Mouse (Mus musculus): Measurements from ENCODE around the gene Ppan. TPM values are rescaled to one million over a fixed set of nuclear protein-coding genes. Genes with fewer than 3 reads are reported as not detected.

Gene Ppan
- polyA plus RNA-seq, 1 experiment from 2014 or later = 32.4 TPM

- WGBS (ENCODE audit: insufficient replicate concordance) = 65% methylated on average over 5 of the region's 5 CpGs
- TF ChIP-seq CTCF (IDR thresholded peaks at IDR 0.05; ENCODE audit: low read depth) (no peak), EP300 (IDR thresholded peaks at IDR 0.05; ENCODE audit: low read depth) (no peak)
- peaks cover 69% of the 10 kb centered on the region for H3K36me3 ChIP-seq (replicated peaks; ENCODE audit: insufficient read depth, low read length)
- no peak overlapping the region for H3K4me3 ChIP-seq (ENCODE audit: low read depth, low read length)
- no peaks in the 10 kb centered on the region for H3K9me3 ChIP-seq (ENCODE audit: low read length)
- ATAC-seq (no peak), DNase-seq (no peak)
- H3K27ac ChIP-seq (ENCODE audit: low read depth) = no peak overlapping the region
- H3K4me1 ChIP-seq (ENCODE audit: insufficient read depth) = peaks cover 16% of the 10 kb centered on the region
- no peaks in the 10 kb centered on the region for H3K27me3 ChIP-seq (ENCODE audit: insufficient read depth, low read length)
- H3K4me2 ChIP-seq (ENCODE audit: low read depth, low read length) = no peak overlapping the region
- H3K9ac ChIP-seq (replicated peaks) = no peak overlapping the region
These were observed 5.1 kb downstream of the Ppan start for GRCm38 (mm10) chr9:20893069-20893468.

- Histone ChIP-seq H3K36me3 (replicated peaks; ENCODE audit: insufficient read depth, low read length) (peaks cover 69% of the 10 kb centered on the region), H3K9me3 (ENCODE audit: low read length) (no peaks in the 10 kb centered on the region), H3K4me2 (ENCODE audit: low read depth, low read length) (no peak overlapping the region), H3K4me1 (ENCODE audit: insufficient read depth) (peaks cover 16% of the 10 kb centered on the region), H3K9ac (replicated peaks) (no peak overlapping the region), H3K27me3 (ENCODE audit: insufficient read depth, low read length) (no peaks in the 10 kb centered on the region), H3K4me3 (ENCODE audit: low read depth, low read length) (no peak overlapping the region), H3K27ac (ENCODE audit: low read depth) (no peak overlapping the region)
- WGBS (ENCODE audit: insufficient replicate concordance) = 75% methylated on average over 13 of the region's 13 CpGs
- DNase-seq (no peak), ATAC-seq (no peak)
- TF ChIP-seq CTCF (IDR thresholded peaks at IDR 0.05; ENCODE audit: low read depth) (no peak), EP300 (IDR thresholded peaks at IDR 0.05; ENCODE audit: low read depth) (no peak)
These were observed 5.8 kb downstream of the Ppan start for GRCm38 (mm10) chr9:20893590-20894343.

- no peaks in the 10 kb centered on the region for H3K27me3 ChIP-seq (ENCODE audit: insufficient read depth, low read length)
- ATAC-seq = no peak
- no peak overlapping the region for H3K4me2 ChIP-seq (ENCODE audit: low read depth, low read length)
- no peak for TF ChIP-seq EP300 (IDR thresholded peaks at IDR 0.05; ENCODE audit: low read depth)
- H3K4me3 ChIP-seq (ENCODE audit: low read depth, low read length) = no peak overlapping the region
- peaks cover 65% of the 10 kb centered on the region for H3K36me3 ChIP-seq (replicated peaks; ENCODE audit: insufficient read depth, low read length)
- H3K4me1 ChIP-seq (ENCODE audit: insufficient read depth) = peaks cover 12% of the 10 kb centered on the region
- H3K27ac ChIP-seq (ENCODE audit: low read depth) = no peak overlapping the region
- H3K9ac ChIP-seq (replicated peaks) = no peak overlapping the region
- no peak for DNase-seq
- no peaks in the 10 kb centered on the region for H3K9me3 ChIP-seq (ENCODE audit: low read length)
- 87% methylated on average over 15 of the region's 15 CpGs for WGBS (ENCODE audit: insufficient replicate concordance)
These were observed 6.7 kb downstream of the Ppan start for GRCm38 (mm10) chr9:20894629-20895028.

- TF ChIP-seq EP300 (IDR thresholded peaks at IDR 0.05; ENCODE audit: low read depth) (no peak), CTCF (IDR thresholded peaks at IDR 0.05; ENCODE audit: low read depth) (no peak)
- Histone ChIP-seq H3K27ac (ENCODE audit: low read depth) (no peak overlapping the region), H3K36me3 (replicated peaks; ENCODE audit: insufficient read depth, low read length) (peaks cover 57% of the 10 kb centered on the region), H3K4me1 (ENCODE audit: insufficient read depth) (peaks cover 8% of the 10 kb centered on the region), H3K9ac (replicated peaks) (no peak overlapping the region), H3K4me2 (ENCODE audit: low read depth, low read length) (no peak overlapping the region), H3K27me3 (ENCODE audit: insufficient read depth, low read length) (no peaks in the 10 kb centered on the region), H3K4me3 (ENCODE audit: low read depth, low read length) (no peak overlapping the region), H3K9me3 (ENCODE audit: low read length) (no peaks in the 10 kb centered on the region)
- WGBS (ENCODE audit: insufficient replicate concordance) = 88% methylated on average over 9 of the region's 9 CpGs
- DNase-seq = no peak
- ATAC-seq = no peak
These were observed 7.4 kb downstream of the Ppan start for GRCm38 (mm10) chr9:20895382-20895781.

- H3K9me3 ChIP-seq (ENCODE audit: low read length) = no peaks in the 10 kb centered on the region
- peaks cover 33% of the 10 kb centered on the region for H3K36me3 ChIP-seq (replicated peaks; ENCODE audit: insufficient read depth, low read length)
- peak overlapping the region; percentile 90 for H3K4me2 ChIP-seq (ENCODE audit: low read depth, low read length)
- H3K9ac ChIP-seq (replicated peaks) = peak overlapping the region; percentile 89
- no peaks in the 10 kb centered on the region for H3K27me3 ChIP-seq (ENCODE audit: insufficient read depth, low read length)
- no peak for TF ChIP-seq CTCF (IDR thresholded peaks at IDR 0.05; ENCODE audit: low read depth)
- TF ChIP-seq EP300 (IDR thresholded peaks at IDR 0.05; ENCODE audit: low read depth) = no peak
- ATAC-seq (peak; percentile 77), DNase-seq (no peak)
- WGBS (ENCODE audit: insufficient replicate concordance) = 3% methylated on average over 32 of the region's 39 CpGs
- peak overlapping the region; percentile 73 for H3K27ac ChIP-seq (ENCODE audit: low read depth)
- peaks cover 13% of the 10 kb centered on the region for H3K4me1 ChIP-seq (ENCODE audit: insufficient read depth)
- peak overlapping the region; percentile 89 for H3K4me3 ChIP-seq (ENCODE audit: low read depth, low read length)
These were observed 9.9 kb downstream of the Ppan start for GRCm38 (mm10) chr9:20897736-20898510.

GRCm38 (mm10) chr9:20898511-20899073 lies 10.6 kb downstream of the Ppan start, which contains the start of gene Eif3g:
Eif3g (minus strand) TSS chr9:20898623.
- H3K36me3 ChIP-seq (replicated peaks; ENCODE audit: insufficient read depth, low read length) = peaks cover 27% of the 10 kb centered on the region
- H3K9me3 ChIP-seq (ENCODE audit: low read length) = no peaks in the 10 kb centered on the region
- TF ChIP-seq EP300 (IDR thresholded peaks at IDR 0.05; ENCODE audit: low read depth) (peak; percentile 65; the same call in 1 of the 2 replicates), CTCF (IDR thresholded peaks at IDR 0.05; ENCODE audit: low read depth) (peak; percentile 98)
- peak; percentile 91 for DNase-seq
- H3K4me2 ChIP-seq (ENCODE audit: low read depth, low read length) = peak within 1 kb of the TSS; percentile 90
- peaks cover 13% of the 10 kb centered on the region for H3K4me1 ChIP-seq (ENCODE audit: insufficient read depth)
- no peaks in the 10 kb centered on the region for H3K27me3 ChIP-seq (ENCODE audit: insufficient read depth, low read length)
- peak within 1 kb of the TSS; percentile 73 for H3K27ac ChIP-seq (ENCODE audit: low read depth)
- H3K4me3 ChIP-seq (ENCODE audit: low read depth, low read length) = peak within 1 kb of the TSS; percentile 89
- peak within 1 kb of the TSS; percentile 89 for H3K9ac ChIP-seq (replicated peaks)
- ATAC-seq = peak; percentile 88
- 5% methylated on average over 33 of the region's 34 CpGs for WGBS (ENCODE audit: insufficient replicate concordance)

All from liver, postnatal 0 days (tissue).